9 mouse cellular contexts compared by ENCODE assay signal in genomic region chr14:120337731-120338462, GRCm38 (mm10).
A peak's percentile ranks its signal among the peaks of the same experiment; 100 is the strongest.
DNase-seq lines count a peak whose midpoint lies in the region; ATAC-seq and TF ChIP-seq lines count a peak whose summit lies in the region.
"Had no signal": no experiment of that assay in that cellular context is flagged by ENCODE, and none has a peak within 500 bp of the region (broad histone marks: within the 10 kb centered on the region; RNA-seq: fewer than 3 reads in every experiment).

No protein-coding gene starts in this region.

- no peak overlapping the region for H3K9ac ChIP-seq in hindbrain, embryonic 15.5 days
- H3K9ac ChIP-seq in hindbrain, postnatal 0 days (replicated peaks; ENCODE audit: low read length), result no peak overlapping the region
- H3K9ac ChIP-seq in midbrain, embryonic 16.5 days (ENCODE audit: low read depth, low read length), result no peak overlapping the region

- no peak for ATAC-seq in hindbrain, embryonic 15.5 days (ENCODE audit: low FRiP score, low read depth)
- no peak for ATAC-seq in hindbrain, postnatal 0 days
- ATAC-seq in midbrain, embryonic 16.5 days, result no peak

- H3K4me2 ChIP-seq in hindbrain, embryonic 15.5 days, result no peak overlapping the region
- no peak overlapping the region for H3K4me2 ChIP-seq in hindbrain, postnatal 0 days (ENCODE audit: low read depth, low read length)
- H3K4me2 ChIP-seq in midbrain, embryonic 16.5 days (ENCODE audit: low read length), result no peak overlapping the region

- no peak for DNase-seq in hindbrain, postnatal 0 days (ENCODE audit: low spot score)
- no peak for DNase-seq in testis, postnatal 14 days (ENCODE audit: low spot score)
- peak; percentile 45 for DNase-seq in lung, adult 2 months
- DNase-seq in spleen, adult 12 weeks (ENCODE audit: low spot score), result no peak
- DNase-seq: left cerebral cortex, postnatal 4 days; thymus, adult 18-20 months had no signal

- no peaks in the 10 kb centered on the region for H3K27me3 ChIP-seq in hindbrain, embryonic 15.5 days
- H3K27me3 ChIP-seq in hindbrain, postnatal 0 days (ENCODE audit: insufficient read depth, low read length), result no peaks in the 10 kb centered on the region
- H3K27me3 ChIP-seq in testis, adult 2 months (ENCODE audit: control insufficient read depth, insufficient read depth, low read length), result no peaks in the 10 kb centered on the region
- H3K27me3 ChIP-seq in midbrain, embryonic 16.5 days (ENCODE audit: control insufficient read depth, insufficient read depth, low read depth, low read length), result no peaks in the 10 kb centered on the region

- H3K27ac ChIP-seq in hindbrain, embryonic 15.5 days (replicated peaks), result 0 out of 2 replicates have a peak overlapping the region, but pooled peaks have one; percentile 7
- no peak overlapping the region for H3K27ac ChIP-seq in hindbrain, postnatal 0 days
- H3K27ac ChIP-seq in testis, adult 2 months (ENCODE audit: control insufficient read depth, insufficient read depth, low read depth, low read length), result peak overlapping the region; percentile 19; the same call in 1 of the 2 replicates
- no peak overlapping the region for H3K27ac ChIP-seq in midbrain, embryonic 16.5 days (ENCODE audit: low read length)

- H3K9me3 ChIP-seq in hindbrain, embryonic 15.5 days, result no peaks in the 10 kb centered on the region
- no peaks in the 10 kb centered on the region for H3K9me3 ChIP-seq in hindbrain, postnatal 0 days (ENCODE audit: low read length)
- no peaks in the 10 kb centered on the region for H3K9me3 ChIP-seq in midbrain, embryonic 16.5 days (replicated peaks; ENCODE audit: control insufficient read depth, low read length, poor library complexity, severe bottlenecking)

- no peak overlapping the region for H3K4me3 ChIP-seq in hindbrain, embryonic 15.5 days
- no peak overlapping the region for H3K4me3 ChIP-seq in hindbrain, postnatal 0 days (ENCODE audit: low read length)
- H3K4me3 ChIP-seq in testis, adult 2 months (ENCODE audit: control insufficient read depth, low read depth, low read length), result no peak overlapping the region
- no peak overlapping the region for H3K4me3 ChIP-seq in lung, adult 2 months (replicated peaks; ENCODE audit: extremely low read depth, low read depth, low read length)
- no peak overlapping the region for H3K4me3 ChIP-seq in midbrain, embryonic 16.5 days (ENCODE audit: low read depth, low read length)

- no peak for TF ChIP-seq POLR2A in testis, adult 2 months (IDR thresholded peaks at IDR 0.05; ENCODE audit: control insufficient read depth, low read depth, low read length)
- TF ChIP-seq POLR2A in lung, adult 2 months (IDR thresholded peaks at IDR 0.05; ENCODE audit: borderline replicate concordance, extremely low read depth, low read depth, low read length), result no peak

- no peak for TF ChIP-seq CTCF in hindbrain, postnatal 0 days (IDR thresholded peaks at IDR 0.05; ENCODE audit: low read depth)
- TF ChIP-seq CTCF in testis, adult 2 months (IDR thresholded peaks at IDR 0.05; ENCODE audit: control insufficient read depth, insufficient read depth, insufficient replicate concordance, low read depth, low read length), result no peak
- TF ChIP-seq CTCF in lung, adult 2 months (IDR thresholded peaks at IDR 0.05; ENCODE audit: insufficient read depth, low read length), result no peak

- 42% methylated on average over 7 of the region's 7 CpGs for WGBS in hindbrain, embryonic 15.5 days
- WGBS in hindbrain, postnatal 0 days, result 44% methylated on average over 7 of the region's 7 CpGs
- 34% methylated on average over 7 of the region's 7 CpGs for WGBS in lung, adult 2 months
- WGBS in midbrain, embryonic 16.5 days, result 53% methylated on average over 7 of the region's 7 CpGs

- no peaks in the 10 kb centered on the region for H3K36me3 ChIP-seq in hindbrain, embryonic 15.5 days
- H3K36me3 ChIP-seq in hindbrain, postnatal 0 days (ENCODE audit: insufficient read depth, low read length), result no peaks in the 10 kb centered on the region
- H3K36me3 ChIP-seq in testis, adult 2 months (ENCODE audit: control insufficient read depth, insufficient read depth, low read length), result no peaks in the 10 kb centered on the region
- H3K36me3 ChIP-seq in midbrain, embryonic 16.5 days (ENCODE audit: control insufficient read depth, insufficient read depth, low read length), result no peaks in the 10 kb centered on the region

- H3K4me1 ChIP-seq in hindbrain, embryonic 15.5 days (replicated peaks), result peaks cover 28% of the 10 kb centered on the region
- H3K4me1 ChIP-seq in hindbrain, postnatal 0 days (ENCODE audit: insufficient read depth, low read length), result 0 out of 2 replicates have a peak, but pooled peaks cover 5% of the 10 kb centered on the region
- peaks cover 6% of the 10 kb centered on the region for H3K4me1 ChIP-seq in testis, adult 2 months (ENCODE audit: control insufficient read depth, insufficient read depth, low read length)
- H3K4me1 ChIP-seq in lung, adult 2 months (ENCODE audit: control insufficient read depth, insufficient read depth, low read length), result peaks cover 47% of the 10 kb centered on the region
- peaks cover 11% of the 10 kb centered on the region for H3K4me1 ChIP-seq in midbrain, embryonic 16.5 days (ENCODE audit: control insufficient read depth, insufficient read depth, low read length)

Comparison
In these comparisons a context has a peak if more than half of its experiments do, and no peak if none do; other contexts are left out.
1. H3K27ac ChIP-seq: peak in hindbrain, embryonic 15.5 days (single experiment) and testis, adult 2 months (single experiment); none in hindbrain, postnatal 0 days (single experiment) and midbrain, embryonic 16.5 days (single experiment).